Mouse (Mus musculus) effector memory CD4-positive, alpha-beta T cell, adult 5 months (primary cell): ENCODE results near the gene Zfp444. TPM values are rescaled to one million over a fixed set of nuclear protein-coding genes. Genes with fewer than 3 reads are reported as not detected.

Experiments
- polyA plus RNA-seq: library from polyadenylated mRNA; unstranded; fragments of 100-300 nt; shearing (Covaris generic); gene quantifications from one replicate; pipeline ENCODE4 v1.2.1, GENCODE M21; 2017

Gene Zfp444
- polyA plus RNA-seq: 24.7 TPM

DNA sequence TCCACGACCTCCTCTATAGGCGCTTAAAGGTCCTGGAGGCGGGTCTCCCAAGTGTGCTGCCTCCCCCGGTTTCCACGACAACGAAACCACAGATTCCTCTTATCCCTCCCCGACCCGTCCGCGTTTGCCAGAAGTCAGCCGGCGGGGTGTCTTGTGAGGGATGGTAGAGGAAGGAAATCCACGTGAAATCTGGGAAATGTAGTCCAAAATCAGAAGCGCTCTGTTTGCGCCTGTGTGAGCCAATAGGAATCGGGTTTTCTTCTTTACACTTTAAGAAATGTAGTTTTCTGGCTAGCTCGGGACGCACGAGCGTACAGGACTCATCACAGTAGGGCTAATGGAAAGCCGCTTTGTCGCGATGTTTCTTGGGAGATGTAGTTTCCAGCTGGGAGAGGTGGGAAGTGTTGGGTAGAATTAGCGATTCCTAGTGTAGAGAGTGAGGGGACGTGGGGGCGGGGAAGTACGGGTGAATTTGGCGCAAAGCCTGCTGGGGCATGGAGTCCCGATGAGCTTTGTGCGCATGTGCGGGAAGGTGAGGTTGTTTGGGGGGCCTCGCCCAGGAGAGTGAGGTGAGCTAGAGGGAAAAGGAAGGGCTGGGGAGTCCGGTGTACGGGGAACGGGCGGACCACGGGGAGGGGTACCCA is at the start of gene Zfp444:
Gene Zfp444, plus strand, starts transcription at position 221 of the 644 bp plus-strand sequence.

DNA sequence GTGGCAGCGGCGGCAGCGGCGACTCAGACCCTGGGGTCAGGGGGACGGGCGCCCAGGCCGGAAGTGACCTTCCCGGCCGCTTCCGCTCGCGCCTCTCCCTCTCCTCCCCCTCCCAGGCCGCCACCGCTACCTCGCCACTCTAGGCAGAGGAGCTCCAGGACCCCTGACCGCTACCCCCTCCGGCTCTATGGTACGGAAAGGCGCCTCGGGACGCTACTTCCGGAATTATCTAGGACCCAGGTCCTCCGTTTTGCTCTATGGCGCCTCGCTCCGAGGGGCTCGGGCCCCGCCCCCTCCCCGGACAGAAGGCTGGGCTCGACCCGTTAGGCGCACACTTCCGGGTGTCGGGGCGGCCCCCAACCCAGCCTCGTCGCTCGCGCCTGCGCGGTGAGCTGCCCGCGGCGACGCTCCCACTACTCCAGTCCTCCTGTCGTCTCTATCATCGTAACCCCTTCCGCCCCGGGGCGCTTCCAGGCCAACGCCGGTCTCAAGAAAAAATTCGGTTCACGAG is 16.1 kb upstream of the Zfp444 start, which contains the start of gene Zfp787:
Gene Zfp787, minus strand, starts transcription at position 97 of the 511 bp plus-strand sequence.

DNA sequence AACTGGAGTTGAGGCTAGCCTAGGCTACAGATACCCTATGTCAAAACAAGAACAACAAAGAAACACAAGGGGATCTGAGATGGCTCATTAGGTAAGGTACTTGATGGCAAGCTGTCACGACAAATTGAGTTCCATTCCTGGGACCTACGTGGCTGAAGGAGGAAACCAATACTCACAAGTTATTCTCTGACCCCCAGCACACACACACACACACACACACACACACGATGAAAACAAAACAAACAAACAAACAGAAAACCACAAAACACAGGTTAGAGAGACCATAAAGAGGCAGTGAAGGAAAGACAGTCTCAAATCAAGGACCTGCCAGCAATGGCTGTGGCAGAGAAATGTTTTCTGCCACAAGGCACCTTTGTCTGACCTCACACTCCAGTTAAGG is 24.8 kb downstream of the Zfp444 start, which contains the start of gene Galp:
Gene Galp, plus strand, starts transcription at position 301 of the 400 bp plus-strand sequence.

DNA sequence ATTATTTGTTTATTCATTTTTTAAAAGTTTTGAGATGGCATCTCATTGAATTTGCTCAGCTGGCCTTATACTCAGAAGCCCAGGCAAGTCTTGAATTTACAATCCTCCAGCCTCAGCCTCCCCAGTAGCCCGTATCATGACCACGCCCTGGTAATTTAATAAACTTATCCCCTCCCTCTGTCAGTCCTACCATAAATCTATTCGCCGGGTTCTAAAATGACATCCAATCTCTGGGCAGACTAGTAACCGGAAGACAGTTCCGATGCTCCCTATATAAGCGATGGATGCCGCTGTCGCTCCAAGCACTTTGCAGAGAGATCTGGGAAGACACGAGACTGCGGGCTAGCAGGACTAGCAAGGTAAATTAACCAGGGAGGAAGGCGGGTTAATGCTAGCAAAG is 50.0 kb downstream of the Zfp444 start, which contains the start of gene Zscan5b:
Gene Zscan5b, plus strand, starts transcription at position 301 of the 400 bp plus-strand sequence.

Other genes starting within 250 kb of the Zfp444 start
- not detected for gene Vmn1r65, start 161.2 kb upstream of the Zfp444 start, polyA plus RNA-seq
- gene Nlrp4c, start 127.1 kb upstream of the Zfp444 start, polyA plus RNA-seq: not detected
- gene Zfp787, start 16.2 kb upstream of the Zfp444 start, polyA plus RNA-seq: 32.6 TPM
- gene Galp, start 24.9 kb downstream of the Zfp444 start, polyA plus RNA-seq: not detected
- gene Zscan5b, start 50.1 kb downstream of the Zfp444 start, polyA plus RNA-seq: not detected
- gene Epp13, start 80.5 kb downstream of the Zfp444 start, polyA plus RNA-seq: not detected
- 4.7 TPM for gene Zfp667, start 114.4 kb downstream of the Zfp444 start, polyA plus RNA-seq
- gene Zfp583, start 159.1 kb downstream of the Zfp444 start, polyA plus RNA-seq: 0.31 TPM
- 0.24 TPM for gene Gm3854, start 171.5 kb downstream of the Zfp444 start, polyA plus RNA-seq
- gene Zfp78, start 191.1 kb downstream of the Zfp444 start, polyA plus RNA-seq: 2.4 TPM
- 9.6 TPM for gene Zfp28, start 211.1 kb downstream of the Zfp444 start, polyA plus RNA-seq
- gene Smim17, start 226.5 kb downstream of the Zfp444 start, polyA plus RNA-seq: not detected
- not detected for gene Gm20715, start 238.1 kb downstream of the Zfp444 start, polyA plus RNA-seq